Mouse (Mus musculus): Measurements from ENCODE around the gene Fam222a.

Gene Fam222a

DNA sequence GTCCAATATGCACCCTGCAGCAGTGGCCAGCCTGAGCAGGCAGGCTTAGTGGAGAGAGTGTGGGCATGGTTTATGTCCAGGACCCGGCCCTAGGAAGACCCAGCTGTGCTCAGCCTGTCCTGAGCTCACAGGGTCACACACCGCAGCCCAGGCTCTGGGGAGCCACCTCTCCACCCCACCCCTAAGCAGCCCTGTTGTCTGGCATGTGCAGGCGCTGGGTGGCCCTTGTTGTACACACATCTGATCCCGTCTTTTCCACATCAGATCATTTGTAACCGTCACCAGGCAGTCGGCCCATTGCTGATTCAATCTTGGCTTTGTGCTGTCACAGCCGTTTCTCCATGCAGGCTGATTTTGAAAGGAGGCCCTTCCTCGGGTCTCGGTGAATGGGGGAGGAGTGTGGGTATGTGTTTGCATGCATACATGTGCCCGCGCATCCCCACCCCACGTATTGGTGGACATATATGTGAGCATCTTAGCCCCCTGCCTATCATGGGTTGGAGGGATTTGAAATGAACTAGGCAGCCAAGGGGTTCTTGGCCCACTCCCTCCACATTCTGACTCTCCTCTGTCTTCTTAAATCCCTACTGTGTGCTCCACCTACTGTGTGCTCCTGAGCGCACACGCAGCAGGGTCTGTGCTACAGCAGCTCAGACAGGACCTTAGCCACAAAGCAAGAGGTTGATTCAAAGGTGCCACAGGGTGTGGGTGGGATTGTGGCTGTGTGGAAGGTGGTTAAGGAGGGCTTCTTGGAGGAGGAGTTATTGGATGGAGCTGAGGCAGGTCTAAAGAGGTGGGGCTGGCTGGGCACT, 16.7 kb downstream of the Fam222a start:
- peak; percentile 79 for DNase-seq

- DNase-seq, result peak; percentile 44
These were observed 17.9 kb downstream of the Fam222a start for GRCm38 (mm10) chr5:114585682-114586081.

- peak; percentile 73 for DNase-seq
These were observed 20.1 kb downstream of the Fam222a start for GRCm38 (mm10) chr5:114587908-114588307.

GRCm38 (mm10) chr5:114588416-114588815, 20.6 kb downstream of the Fam222a start:
- peak; percentile 13 for DNase-seq

GRCm38 (mm10) chr5:114589026-114589425, 21.2 kb downstream of the Fam222a start:
- DNase-seq, result peak; percentile 63

GRCm38 (mm10) chr5:114589454-114589853, 21.6 kb downstream of the Fam222a start:
- DNase-seq, result no peak

DNA sequence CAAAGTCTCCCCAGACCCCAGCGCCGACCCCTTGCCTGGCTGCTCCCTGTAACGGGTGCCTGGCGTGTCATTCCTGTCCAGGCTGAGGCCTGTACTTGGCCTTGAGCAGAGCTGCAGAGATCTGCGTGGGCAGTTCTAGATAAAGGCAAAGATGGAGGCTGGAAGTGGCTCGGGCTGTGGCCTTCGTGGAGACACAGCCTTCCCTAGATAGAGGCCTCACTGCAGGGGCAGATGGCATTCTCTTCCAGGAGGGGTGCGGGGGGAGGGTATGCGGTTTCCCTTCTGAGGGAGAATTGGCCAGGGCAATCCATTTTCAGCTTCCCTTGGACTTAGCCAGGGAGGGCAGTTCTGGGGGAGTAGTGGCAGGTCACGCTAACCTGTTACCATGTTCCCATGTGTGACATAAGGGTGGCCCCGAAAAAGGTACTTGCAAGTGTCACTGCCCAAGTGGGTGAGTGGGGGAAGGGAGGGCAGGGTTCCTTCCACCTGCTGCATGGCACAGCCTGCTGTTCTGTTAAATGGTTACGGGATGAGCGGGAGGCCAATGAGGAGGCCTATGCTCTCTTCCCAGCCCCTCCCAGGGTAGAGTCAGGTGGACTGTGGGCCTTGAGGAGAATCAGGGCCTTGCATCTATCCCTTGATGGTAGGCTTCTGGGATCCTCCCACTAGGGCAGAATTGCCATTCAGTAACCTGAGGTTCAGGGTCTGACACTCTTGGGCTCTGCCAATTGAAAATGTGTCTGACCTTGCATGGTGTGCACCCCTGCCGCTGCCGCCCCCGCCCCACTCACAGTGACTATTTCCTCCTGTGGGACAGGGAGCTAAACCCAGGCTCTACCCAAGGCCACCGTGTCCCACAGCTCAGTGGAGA, 22.5 kb downstream of the Fam222a start:
- DNase-seq, result peak; percentile 49

DNA sequence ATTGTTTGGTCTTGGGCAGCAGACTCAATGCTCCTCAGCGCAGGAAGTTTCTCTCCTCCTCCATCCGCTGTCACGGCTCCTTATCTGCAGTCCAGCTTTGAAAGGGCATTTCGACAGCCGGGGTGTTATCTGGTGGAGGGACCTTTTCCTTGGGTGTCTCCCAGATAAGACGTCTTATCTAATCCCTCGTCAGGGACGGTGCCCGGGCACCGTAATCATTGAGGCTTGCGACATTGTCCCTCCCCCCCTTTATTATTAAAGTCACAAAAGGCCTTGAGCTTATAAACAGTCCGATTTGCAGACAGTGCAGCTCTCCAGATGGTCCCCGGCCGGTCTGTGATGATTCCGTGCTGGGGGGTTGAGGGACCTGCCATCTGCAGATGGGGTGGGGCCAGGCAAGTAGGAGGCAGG, 23.3 kb downstream of the Fam222a start:
- DNase-seq, result peak; percentile 70

GRCm38 (mm10) chr5:114592463-114593160, 24.8 kb downstream of the Fam222a start:
- DNase-seq, result peak; percentile 35

- DNase-seq, result peak; percentile 32
These were observed 25.5 kb downstream of the Fam222a start for GRCm38 (mm10) chr5:114593161-114593821.

GRCm38 (mm10) chr5:114593949-114594348, 26.1 kb downstream of the Fam222a start:
- no peak for DNase-seq

GRCm38 (mm10) chr5:114594741-114595241, 27.0 kb downstream of the Fam222a start:
- DNase-seq, result no peak

- peak; percentile 61 for DNase-seq
These were observed 28.8 kb downstream of the Fam222a start for GRCm38 (mm10) chr5:114596604-114597003.

- peak; percentile 20 for DNase-seq
These were observed 29.4 kb downstream of the Fam222a start for GRCm38 (mm10) chr5:114597222-114597621.

DNA sequence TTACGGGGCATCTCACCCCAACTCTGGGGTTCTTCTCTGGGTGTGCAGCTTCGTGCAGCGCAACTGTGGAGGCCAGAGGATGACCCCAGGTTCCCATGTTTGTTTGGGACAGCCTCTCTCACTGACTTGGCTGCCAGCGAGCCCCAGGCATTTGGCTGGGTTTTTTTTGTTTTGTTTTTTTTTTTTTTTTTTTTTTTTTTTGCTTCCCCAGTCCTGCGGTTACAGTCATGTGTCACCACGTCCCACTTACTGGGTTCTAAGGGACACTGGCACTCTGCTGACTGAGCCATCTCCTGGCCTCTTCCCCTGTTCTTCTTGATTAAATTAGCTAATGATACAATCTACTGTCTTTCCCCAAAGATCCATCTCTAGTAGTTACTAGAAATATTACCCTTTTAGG, 29.8 kb downstream of the Fam222a start:
- peak; percentile 6 for DNase-seq

GRCm38 (mm10) chr5:114602012-114602411, 34.2 kb downstream of the Fam222a start:
- DNase-seq, result no peak

DNA sequence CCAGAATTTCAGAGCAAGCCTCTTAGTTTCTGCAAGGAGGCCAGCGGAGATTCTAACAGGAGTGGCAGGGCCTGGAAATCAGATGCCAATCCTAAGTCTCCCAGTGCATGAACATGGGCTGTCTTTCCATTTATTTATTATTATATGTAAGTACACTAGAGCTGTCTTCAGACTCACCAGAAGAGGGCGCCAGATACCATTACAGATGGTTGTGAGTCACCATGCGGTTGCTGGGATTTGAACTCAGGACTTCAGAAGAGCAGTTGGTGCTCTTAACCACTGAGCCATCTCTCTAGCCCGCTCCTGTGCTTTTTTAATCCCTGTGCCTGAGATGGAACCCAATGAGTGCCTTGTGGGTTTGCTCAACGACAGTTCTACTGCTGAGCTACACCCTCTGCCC, 36.2 kb downstream of the Fam222a start:
- DNase-seq, result no peak

DNA sequence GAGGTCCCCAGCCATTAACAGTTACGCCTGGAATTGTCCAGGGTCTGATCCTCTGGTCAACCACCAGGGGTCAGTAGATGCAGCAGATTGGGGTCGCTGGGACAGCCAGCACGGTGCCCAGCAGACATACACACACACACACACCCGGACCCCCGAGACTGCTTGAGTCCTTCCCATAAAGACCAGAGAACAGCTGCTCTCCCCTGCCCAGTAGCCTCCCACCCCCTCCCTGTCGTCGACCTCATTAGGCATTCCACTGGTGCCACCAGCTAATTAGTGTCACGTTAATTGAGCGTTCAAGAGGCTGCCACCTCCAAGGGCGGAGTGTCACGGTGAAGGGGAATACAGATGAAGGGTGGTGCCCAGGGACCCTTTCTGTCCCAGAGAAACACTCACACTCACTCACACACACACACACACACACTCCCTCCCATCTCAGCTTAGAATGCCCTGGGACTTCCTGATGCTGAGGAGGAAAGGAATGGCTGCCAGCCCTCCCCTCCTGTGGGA, 37.0 kb downstream of the Fam222a start:
- peak; percentile 97 for DNase-seq

DNA sequence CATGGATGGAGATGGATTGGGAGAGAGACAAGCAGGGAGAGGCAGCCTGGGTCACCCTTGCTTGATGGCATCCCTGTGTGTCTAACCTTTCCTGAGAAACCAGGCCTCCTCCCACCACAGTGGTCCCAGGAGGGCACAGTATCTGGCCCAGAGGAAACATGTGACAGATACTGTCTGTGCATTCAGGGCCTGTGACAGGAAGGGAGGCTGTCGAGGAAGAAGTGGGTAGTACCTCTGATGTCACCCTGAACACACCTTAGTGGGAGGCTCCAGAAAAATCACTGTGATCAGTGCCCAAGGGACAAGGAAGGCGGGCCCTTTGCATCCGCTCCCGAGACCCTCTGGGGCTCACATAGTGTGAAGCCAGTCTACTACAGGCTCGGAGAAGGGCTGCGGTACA, 38.2 kb downstream of the Fam222a start:
- DNase-seq, result no peak

DNA sequence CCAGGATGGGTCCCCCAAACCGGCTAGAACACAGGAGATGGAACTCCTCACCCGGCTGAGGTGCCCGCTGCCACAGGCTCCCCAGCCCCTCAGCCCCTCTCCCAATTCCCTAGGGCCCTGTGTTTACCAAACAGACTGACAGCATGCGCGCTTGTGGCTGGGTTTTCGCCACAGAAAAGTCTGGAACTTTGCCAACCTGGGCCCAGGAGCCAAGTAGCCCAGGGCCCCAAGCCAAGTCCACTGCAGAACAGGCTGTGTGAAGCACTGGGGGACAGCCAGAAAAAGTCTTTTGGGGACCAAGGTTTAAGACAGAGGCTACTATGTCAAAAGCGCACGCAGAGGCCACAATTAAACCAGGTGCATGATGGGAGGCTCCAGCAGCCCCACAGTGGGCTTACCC, 39.8 kb downstream of the Fam222a start:
- DNase-seq, result peak; percentile 70

DNA sequence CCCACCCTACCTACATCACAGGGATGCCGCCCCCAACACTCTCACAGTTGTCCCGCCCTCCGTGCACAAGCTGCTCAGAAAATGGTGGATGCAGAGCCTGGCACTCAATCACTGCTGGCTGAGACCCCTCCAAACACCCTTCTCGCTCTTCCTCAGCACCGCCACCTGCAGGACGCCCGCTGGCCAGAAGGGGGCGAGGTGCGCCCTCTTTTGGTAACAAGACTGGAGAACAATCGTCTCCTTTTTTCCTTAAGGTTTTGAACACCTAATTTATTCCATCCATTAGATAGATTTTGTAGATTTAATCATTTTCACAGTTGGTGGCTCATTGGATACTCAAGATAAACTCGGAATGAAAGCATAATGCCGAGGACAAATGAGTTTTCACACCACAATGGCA, 40.7 kb downstream of the Fam222a start:
- DNase-seq, result peak; percentile 87

GRCm38 (mm10) chr5:114611256-114611655, 43.4 kb downstream of the Fam222a start:
- DNase-seq, result no peak

Data from retina, postnatal 1 day (tissue).